Mouse (Mus musculus) ES-E14 (cell line): ENCODE data around the gene Rab42.

ENCODE experiments used
- CHD2 ChIP-seq: IDR thresholded peaks from 2 replicates; pipeline ENCODE4 v1.6.1; 2014; ENCODE audit warnings: mild to moderate bottlenecking, low read depth, low read length, inconsistent platforms
- HCFC1 ChIP-seq: IDR thresholded peaks from 2 replicates; pipeline ENCODE4 v1.6.1; 2012; ENCODE audit warnings: low read length, inconsistent platforms, borderline replicate concordance; ENCODE audit not compliant: insufficient read depth
- ZC3H11A ChIP-seq: IDR thresholded peaks from 2 replicates; pipeline ENCODE4 v1.6.1; 2012; ENCODE audit warnings: low read depth, mild to moderate bottlenecking, inconsistent platforms, low read length, borderline replicate concordance
- ZNF384 ChIP-seq: IDR thresholded peaks from 2 replicates; pipeline ENCODE4 v1.6.1; 2012; ENCODE audit warnings: low read depth, low read length, inconsistent platforms

GRCm38 (mm10) chr4:132269740-132270560, 33.2 kb downstream of the Rab42 start:
- TF ChIP-seq ZC3H11A (no peak), CHD2 (no peak), HCFC1 (peak; percentile 87; the same call in 1 of the 2 replicates), ZNF384 (no peak; the same call in 1 of the 2 replicates)
